Mouse (Mus musculus) ovary, postnatal 36 days (tissue): ENCODE measurements at regions not wholly inside any gene's neighbourhood (a gene's known extent, or its start where the extent isn't known, plus 50 kb on each side); places are given as distances from the start of the nearest gene placed in this dataset.

Source experiments
- DNase-seq: peaks from one replicate; pipeline ENCODE4 v3.0.0; 2022; ENCODE audit warnings: low spot score, mixed read lengths

GRCm38 (mm10) chr11:55712350-55712749 is 104.4 kb upstream of the Glra1 start:
- no peak for DNase-seq

- DNase-seq: no peak
Measured at GRCm38 (mm10) chr11:55707467-55707866, 99.5 kb upstream of the Glra1 start.

- DNase-seq: no peak
Measured at GRCm38 (mm10) chr11:55701921-55702320, 93.9 kb upstream of the Glra1 start.

- no peak for DNase-seq
Measured at GRCm38 (mm10) chr11:55685031-55685519, 77.1 kb upstream of the Glra1 start.

GRCm38 (mm10) chr11:55682351-55682961 is 74.5 kb upstream of the Glra1 start:
- DNase-seq: peak; percentile 6

GRCm38 (mm10) chr11:55681226-55681980 is 73.4 kb upstream of the Glra1 start:
- DNase-seq: no peak

GRCm38 (mm10) chr11:55663108-55663507 is 55.1 kb upstream of the Glra1 start:
- DNase-seq: no peak

GRCm38 (mm10) chr11:55662283-55662682 is 54.3 kb upstream of the Glra1 start:
- DNase-seq: no peak
